Mouse (Mus musculus): ENCODE measurements around the gene Ctnnd2. TPM values are rescaled to one million over a fixed set of nuclear protein-coding genes. Genes with fewer than 3 reads are reported as not detected.

Ctnnd2 gene
- total RNA-seq, 2 experiments from 2014 or later: 223 to 236 TPM

GRCm38 (mm10) chr15:31051496-31051895, 879.1 kb downstream of the Ctnnd2 start:
- DNase-seq (ENCODE audit: low spot score in 2 of 2): no peak

DNA sequence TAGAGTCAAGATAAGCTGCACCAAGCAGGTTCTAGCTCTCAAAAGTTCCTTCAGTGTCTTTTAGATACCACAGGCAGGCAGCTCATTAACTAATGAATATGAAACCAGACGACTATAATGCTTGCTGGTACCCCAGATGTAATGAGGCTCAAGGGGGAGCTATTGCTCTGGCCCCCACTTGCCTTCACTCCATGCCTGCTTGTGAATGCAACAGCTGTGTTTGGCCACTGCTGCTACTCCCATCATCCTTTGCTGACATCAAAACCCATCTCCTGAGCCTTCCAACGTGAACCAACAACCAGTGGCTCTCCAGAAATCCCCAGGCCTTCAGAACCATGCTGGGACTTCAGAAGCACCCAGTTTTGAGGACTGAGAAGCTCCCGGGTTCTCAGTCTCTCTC, 883.8 kb downstream of the Ctnnd2 start:
- DNase-seq (ENCODE audit: low spot score in 2 of 2): no peak

DNA sequence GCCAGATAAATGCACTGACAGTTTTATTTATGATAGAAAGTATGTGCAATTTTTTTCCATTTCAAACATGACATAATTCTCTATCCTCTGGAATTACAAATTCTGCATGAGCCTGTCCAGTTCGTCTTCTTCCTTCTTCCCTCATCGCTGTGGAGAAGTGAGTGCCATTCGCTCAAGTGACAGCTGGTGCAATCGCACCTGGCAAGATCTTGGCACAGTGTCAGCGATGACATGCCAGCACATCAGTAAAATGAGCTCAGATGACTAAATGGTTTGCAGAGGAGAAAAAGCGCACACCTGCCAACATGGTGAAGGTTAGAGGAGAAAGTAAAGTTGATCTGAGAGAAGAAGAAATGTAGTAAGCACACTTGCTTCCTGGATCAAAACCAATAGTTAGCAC, 885.9 kb downstream of the Ctnnd2 start:
- DNase-seq (ENCODE audit: low spot score in 2 of 2): no peak

DNA sequence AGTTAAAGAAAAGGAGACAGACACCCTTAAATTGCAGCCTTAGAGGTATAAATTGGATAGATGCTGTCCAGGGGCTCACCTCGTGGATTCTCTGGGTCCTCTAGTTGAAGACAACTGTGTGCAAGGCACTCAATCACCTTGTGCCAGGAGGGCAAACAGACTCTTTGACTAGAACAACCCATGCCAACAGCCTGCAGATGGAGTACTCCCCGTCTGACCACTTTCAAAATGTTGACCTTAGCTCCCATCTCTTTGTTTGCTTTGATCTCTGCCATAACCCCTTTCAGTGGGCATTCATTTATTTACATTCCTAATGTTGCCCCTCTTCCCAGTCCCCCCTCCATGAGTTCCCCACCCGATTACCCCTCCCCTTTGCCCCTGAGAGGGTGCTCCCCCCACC, 891.3 kb downstream of the Ctnnd2 start:
- no peak for DNase-seq (ENCODE audit: low spot score in 2 of 2)

- DNase-seq (ENCODE audit: low spot score in 2 of 2): no peak
These were observed 895.7 kb downstream of the Ctnnd2 start for GRCm38 (mm10) chr15:31068127-31068526.

DNA sequence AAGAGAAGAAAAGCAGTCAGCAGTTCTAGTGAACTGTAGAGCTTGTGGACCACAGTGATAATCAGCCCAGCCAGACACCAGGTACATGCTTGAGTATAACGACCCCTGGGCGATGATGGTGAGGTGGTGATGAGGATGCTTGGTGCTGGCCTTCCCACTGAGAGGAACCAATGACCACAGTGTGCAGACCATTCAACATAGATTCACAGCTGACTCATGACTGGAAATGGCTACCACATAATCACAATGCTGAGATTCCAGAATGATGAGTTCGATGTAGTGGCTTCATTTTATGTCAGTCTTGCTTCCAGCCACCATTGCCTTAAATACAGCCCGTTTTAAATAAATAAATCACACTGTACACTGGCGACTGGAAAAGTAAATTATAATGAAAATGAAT, 897.9 kb downstream of the Ctnnd2 start:
- no peak for DNase-seq (ENCODE audit: low spot score in 2 of 2)
